Mouse (Mus musculus): ENCODE measurements at regions not wholly inside any gene's neighbourhood (a gene's known extent, or its start where the extent isn't known, plus 50 kb on each side); places are given as distances from the start of the nearest gene placed in this dataset.

DNA sequence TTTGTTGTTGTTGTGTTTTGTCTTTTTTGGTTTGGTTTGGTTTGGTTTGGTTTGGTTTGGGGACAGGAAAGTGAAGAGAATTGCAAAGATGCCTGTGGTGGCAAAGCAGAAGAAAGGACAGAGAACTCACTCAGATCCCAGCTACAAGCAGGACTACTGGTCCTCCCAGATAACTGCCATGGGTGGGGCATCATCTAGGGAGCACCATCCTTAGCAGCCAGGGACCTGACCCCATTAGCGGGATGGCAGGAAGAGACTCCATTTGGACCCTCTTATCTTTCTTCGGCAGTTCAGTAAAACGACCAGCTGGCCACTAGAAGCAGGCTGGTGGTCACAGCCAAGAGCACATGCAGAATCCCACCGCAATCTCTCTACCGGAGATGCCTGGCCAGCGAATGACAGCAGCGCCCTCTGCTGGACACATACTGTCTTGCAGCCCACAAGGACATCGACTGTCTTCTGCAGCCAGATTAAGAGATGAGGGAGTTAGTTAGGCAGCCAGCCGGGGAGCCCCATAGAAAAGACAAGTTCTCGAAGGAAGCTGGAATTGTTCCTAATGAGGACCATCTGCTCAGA, 119.8 kb downstream of the Gm9195 start:
- DNase-seq (ENCODE audit: low read depth, low spot score): no peak

DNA sequence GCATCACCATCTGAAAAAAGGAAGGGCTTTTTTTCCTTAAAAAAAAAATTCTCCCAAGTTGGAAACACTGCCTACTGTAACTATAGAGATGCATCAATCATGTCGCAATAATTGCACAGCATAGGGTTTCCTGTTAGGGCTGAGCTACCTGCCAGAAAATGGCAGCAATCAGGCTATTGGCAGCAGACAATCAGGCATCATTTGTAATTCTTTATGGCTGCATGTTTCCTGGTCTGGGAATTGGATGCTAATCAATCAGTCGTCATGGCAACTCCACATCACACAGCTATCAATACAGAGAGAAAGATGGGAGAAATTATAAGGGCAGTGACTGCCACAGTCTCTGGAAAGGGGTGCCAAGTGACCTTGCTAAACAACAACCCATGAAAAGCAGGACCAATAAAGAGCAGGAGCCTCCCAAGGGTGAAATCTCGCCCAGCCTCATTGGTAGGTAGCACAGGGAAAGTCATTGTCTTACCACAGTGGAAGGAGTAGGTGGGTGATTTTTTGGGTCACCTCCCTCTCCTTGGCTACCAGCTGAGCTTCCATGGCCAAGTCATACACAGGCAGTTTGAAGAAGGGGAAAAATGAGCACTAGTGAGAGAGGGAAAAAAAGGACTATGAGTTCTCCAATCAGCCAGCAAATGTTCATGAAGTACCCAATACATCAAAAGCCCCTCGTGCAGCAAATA, 130.7 kb downstream of the Gm9195 start:
- no peak for DNase-seq (ENCODE audit: low read depth, low spot score)

GRCm38 (mm10) chr14:72360181-72360580, 131.5 kb downstream of the Gm9195 start:
- no peak for DNase-seq (ENCODE audit: low read depth, low spot score)

DNA sequence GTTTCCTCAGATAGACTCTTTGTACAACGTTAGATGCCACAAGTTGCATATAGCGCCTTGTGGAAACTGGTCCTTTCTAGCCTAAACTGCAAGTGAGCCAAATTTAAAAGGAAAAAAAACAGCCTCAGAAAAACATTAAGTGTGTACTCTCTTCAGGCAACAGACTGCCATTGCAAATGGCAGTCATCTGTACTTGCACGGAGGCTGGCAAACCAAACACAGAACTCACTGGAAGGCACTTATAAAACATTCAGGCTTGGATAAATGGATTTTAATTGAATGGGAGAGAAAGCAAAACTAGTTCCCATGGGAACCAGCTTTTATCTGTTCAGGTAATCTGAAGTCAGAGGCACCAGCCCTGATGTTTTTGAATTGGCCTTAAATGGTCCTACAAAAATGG, 133.7 kb downstream of the Gm9195 start:
- no peak for DNase-seq (ENCODE audit: low read depth, low spot score)

DNA sequence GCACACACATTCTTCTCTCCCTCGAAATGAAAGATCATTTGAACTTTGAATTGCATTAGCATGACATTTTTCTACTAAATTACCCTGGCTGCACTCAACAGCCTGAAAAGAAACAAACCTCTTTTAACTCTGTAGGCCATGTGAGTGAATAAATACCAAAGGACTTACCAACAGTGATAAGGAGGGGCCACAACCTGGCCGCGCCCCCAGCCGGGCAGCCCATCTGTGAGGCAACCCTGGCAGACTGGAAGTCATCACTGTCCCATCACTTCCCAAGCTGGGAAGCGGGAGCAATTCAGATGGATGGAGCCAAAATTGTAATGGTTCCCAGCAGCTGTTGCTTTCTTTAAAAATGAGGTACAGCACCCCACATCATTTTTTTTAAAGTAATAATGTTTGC, 149.5 kb downstream of the Gm9195 start:
- no peak for DNase-seq (ENCODE audit: low read depth, low spot score)

GRCm38 (mm10) chr14:72341590-72342154, 150.0 kb downstream of the Gm9195 start:
- DNase-seq (ENCODE audit: low read depth, low spot score): no peak

- no peak for DNase-seq (ENCODE audit: low read depth, low spot score)
Measured at GRCm38 (mm10) chr14:72338046-72338445, 153.6 kb downstream of the Gm9195 start.

DNA sequence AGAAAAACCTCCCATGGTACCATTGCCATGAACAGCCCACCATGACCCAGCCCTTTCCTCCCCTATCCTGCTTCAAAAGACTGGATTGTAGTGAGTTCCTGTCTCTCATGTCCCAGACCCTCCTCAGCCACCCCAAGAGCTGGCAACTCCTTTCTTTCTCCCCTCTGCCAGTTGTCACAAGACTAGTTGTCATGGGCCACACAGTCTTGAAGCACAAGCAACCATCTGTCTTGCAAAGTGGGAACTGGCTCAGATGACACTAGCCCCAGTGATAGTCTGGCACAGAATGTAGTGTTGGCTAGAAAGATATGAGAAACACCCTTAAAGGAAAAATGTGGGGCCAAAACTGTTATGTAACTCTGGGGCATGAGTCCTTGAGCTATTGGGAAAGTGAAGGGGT, 187.8 kb downstream of the Gm9195 start:
- peak; percentile 42 for DNase-seq (ENCODE audit: low read depth, low spot score)

DNA sequence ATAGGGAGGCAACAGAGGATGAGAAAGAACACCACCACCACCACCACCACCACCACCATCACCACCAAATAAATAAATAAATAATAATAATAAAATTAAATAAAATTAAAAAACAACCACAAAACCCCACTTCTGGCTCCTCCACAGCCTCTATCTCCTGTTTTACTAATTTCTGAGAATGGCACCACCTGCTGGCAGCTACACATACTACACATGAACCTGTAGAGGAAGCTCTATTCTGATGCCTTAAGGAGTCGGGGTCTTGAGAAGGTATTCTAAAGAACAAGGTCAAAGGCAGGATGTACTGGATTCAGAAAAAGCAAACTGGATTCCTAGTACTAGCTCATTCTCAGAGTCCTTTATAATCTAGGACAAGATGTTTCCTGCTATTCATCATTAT, 191.6 kb downstream of the Gm9195 start:
- DNase-seq (ENCODE audit: low read depth, low spot score): no peak

DNA sequence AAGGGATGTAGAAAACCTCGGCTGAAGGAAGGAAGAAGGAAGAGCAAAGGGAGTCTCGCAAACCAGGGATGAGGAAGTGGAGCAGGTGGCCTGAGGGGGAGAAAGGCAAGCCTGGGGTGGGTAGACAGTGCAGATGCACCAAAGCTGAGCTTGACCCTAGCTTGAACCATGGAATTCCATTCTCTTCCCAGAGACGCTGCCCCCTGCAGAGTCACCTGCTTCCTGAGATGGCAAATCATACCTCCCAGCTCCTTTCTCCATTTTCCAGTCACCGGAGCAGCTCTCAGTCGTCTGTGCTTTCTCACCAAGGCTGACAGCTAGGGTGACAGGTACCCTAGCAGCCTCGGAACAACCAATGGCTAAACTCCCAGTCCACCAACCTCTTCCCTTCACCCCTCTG, 197.0 kb downstream of the Gm9195 start:
- DNase-seq (ENCODE audit: low read depth, low spot score): no peak

- DNase-seq (ENCODE audit: low read depth, low spot score): peak; percentile 22
Measured at GRCm38 (mm10) chr14:72293677-72294387, 197.8 kb downstream of the Gm9195 start.

- DNase-seq (ENCODE audit: low read depth, low spot score): no peak
Measured at GRCm38 (mm10) chr14:72292656-72293299, 198.9 kb downstream of the Gm9195 start.

GRCm38 (mm10) chr14:72277309-72277708, 214.3 kb downstream of the Gm9195 start:
- DNase-seq (ENCODE audit: low read depth, low spot score): no peak

DNA sequence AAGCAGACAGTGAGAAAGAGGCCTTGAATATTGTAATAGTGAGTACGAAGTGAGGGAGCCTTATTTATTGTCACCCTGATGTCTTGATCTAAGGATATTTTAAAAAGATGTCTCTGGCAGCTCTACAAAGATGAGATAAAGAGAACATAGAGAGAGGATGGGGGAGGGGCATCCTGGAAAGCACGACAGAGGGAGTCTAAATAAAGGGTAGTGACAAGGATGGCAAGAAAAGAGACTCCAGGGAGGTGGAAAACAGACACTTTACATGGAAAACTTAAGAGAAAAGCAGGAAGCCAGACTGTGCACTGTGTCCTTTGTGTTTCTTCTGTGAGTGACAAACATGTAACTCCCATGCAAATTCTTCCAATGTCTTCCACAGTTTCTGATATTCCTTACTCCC, 232.4 kb downstream of the Gm9195 start:
- no peak for DNase-seq (ENCODE audit: low read depth, low spot score)

GRCm38 (mm10) chr14:72241872-72242271, 249.8 kb downstream of the Gm9195 start:
- no peak for DNase-seq (ENCODE audit: low read depth, low spot score)

DNA sequence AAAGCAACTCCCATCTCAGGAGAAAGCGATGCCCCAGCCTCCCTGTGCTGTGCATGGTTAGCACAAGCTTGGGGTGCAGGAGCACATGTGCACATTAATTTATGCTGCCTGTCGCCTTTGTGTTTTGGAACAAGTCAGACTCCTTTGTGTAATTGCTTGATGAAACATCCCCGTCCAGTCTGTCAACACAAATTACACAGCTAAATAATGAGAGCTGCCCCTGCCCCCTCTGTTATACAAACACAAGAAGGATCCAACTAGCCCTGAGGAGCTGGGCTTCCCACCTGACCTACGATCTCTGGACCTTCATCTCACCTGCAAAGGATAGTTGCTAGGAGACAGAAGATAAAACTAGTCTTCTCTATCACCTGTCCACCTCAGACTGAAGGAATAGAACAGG, 251.4 kb downstream of the Gm9195 start:
- no peak for DNase-seq (ENCODE audit: low read depth, low spot score)

DNA sequence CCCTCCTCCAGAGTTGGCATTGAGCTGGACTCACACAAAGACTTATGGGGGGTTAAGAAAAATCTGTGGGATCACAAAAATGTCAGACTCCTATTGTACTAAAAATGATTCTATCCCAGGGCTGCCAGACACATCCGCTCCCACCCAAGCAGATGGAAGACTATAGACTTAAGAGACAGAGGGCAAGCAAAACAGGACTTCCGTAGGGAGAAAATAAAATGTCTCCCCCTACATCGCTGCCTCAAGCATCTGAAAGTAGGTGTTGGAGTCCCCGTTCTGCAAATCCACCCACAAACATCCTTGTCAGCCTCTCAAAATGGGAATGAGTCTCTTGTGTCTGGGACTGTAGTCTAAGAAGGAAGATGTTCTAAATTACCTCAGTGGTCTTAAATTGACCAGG, 253.3 kb downstream of the Gm9195 start:
- DNase-seq (ENCODE audit: low read depth, low spot score): no peak

DNA sequence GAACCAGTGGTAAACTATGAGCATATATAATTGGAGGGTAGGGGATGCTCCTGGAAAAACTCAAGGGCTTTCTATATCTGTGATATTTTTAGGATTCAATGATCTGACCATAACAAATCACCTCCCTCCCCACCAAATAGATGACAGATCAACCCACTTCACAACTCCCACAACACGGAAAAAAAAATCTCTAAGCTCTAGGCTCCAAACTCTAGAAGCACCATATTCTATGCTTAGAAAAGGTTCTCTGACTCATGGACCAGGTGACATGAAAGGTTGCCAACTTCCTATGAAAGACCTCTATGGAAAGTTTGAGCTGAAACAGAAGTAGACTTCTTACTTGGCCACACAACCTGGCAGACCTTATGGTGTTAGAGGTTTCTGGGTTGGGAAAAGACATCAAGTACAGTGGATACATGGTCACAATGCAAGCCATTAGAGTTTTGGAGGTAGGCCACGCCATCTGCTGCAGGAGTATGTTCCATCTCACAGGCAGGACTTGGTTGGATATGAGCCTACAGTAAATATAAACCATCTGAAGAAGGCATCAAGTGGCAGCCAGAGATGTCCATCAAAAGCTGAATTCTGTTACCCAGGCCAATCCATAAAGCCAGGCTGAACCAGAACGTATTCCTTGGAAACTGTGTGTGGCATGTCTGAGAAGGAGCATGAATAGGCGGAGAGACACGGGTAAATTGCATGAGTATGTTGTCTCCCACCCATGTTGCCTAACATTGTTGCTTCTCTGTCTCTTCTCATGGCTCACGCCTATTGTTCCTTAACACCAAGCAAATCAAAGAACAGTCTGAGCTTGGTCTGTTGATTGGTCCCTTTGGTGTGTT, 257.2 kb downstream of the Gm9195 start:
- peak; percentile 37 for DNase-seq (ENCODE audit: low read depth, low spot score)

GRCm38 (mm10) chr14:72227853-72228252, 263.8 kb downstream of the Gm9195 start:
- no peak for DNase-seq (ENCODE audit: low read depth, low spot score)

DNA sequence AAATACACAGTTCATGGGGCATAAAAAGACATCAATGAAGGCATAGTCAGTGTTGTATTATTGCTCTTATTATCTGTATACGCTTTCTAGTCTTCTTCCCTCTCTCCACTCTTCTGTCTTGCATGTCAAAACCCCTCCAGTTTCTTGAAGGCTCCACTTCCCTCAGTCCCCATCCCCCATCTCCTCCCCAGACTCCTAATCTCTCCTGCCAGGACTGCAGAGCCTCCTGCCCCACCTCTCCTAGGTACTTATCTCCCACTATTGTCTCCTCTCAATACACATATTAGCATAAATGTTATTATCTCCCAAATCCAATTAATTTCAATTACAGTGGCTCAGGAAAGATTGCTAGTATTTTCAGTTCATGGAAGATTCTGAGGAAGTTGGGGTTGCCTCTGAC, 264.2 kb downstream of the Gm9195 start:
- DNase-seq (ENCODE audit: low read depth, low spot score): no peak

GRCm38 (mm10) chr14:72226946-72227345, 264.7 kb downstream of the Gm9195 start:
- DNase-seq (ENCODE audit: low read depth, low spot score): no peak

All from brain, embryonic 18.5 days (tissue).